Mouse (Mus musculus) lung, postnatal 36 days (tissue): Measurements from ENCODE around the gene Plekhg4.
A peak's percentile ranks its signal among the peaks of the same experiment; 100 is the strongest.

ENCODE experiments used
- DNase-seq: peaks from one replicate; pipeline ENCODE4 v3.0.0; 2022; ENCODE audit warnings: mixed read lengths

The Plekhg4 gene

GRCm38 (mm10) chr8:105373032-105373431 lies at the start of gene Plekhg4:
Gene Plekhg4, plus strand, starts transcription at chr8:105373274.
- no peak for DNase-seq

DNA sequence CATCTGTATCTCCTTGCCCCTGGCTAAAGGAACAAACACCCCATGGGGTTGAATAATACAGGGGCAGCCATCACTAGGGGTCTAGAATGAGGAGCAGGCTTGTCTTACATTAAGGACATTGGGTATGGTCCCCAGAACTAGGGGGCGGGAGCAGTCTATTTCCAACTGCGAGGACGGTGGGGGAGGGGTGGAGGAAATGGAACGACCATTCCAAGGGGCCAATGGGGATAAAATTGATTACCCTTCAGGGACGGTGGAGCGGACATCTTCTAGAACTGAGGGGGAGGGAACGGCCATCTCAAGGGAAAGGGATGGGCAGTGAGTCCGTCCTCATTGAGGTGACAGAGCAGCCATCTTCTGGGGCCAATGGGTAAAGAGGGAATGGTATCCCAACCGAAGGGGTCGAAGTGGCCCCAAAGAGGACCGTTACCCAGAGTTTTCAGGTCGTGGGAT lies 47.4 kb upstream of the Plekhg4 start:
- no peak for DNase-seq

GRCm38 (mm10) chr8:105326141-105326672 lies 46.9 kb upstream of the Plekhg4 start, which contains the start of the genes Lrrc29 and Tmem208:
Gene Lrrc29, minus strand, starts transcription at chr8:105326278.
Gene Tmem208, plus strand, starts transcription at chr8:105326354.
- peak; percentile 98 for DNase-seq

GRCm38 (mm10) chr8:105326968-105327367 lies 46.1 kb upstream of the Plekhg4 start:
- DNase-seq = no peak

GRCm38 (mm10) chr8:105330325-105330724 lies 42.7 kb upstream of the Plekhg4 start:
- DNase-seq = no peak

- DNase-seq = no peak
These were observed 41.6 kb upstream of the Plekhg4 start for GRCm38 (mm10) chr8:105331469-105331868.

DNA sequence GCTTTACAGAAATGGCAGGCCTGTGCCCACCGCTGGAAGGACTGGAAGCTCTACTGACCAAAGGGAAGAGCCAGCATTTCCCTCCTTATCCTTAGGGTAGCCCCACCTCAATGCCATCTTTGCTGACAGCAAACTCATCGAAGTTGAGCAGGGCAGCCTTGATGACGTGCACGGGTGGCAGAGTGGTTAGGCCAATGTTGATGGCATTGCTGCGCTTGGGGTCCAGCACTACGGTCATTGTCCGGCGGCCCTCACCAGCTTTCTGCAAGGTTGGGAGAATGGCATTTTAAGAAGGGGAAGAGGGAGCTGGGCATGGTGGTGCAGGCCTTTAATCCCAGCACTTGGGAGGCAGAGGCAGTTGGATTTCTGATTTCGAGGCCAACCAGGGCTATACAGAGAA lies 41.1 kb upstream of the Plekhg4 start:
- no peak for DNase-seq

DNA sequence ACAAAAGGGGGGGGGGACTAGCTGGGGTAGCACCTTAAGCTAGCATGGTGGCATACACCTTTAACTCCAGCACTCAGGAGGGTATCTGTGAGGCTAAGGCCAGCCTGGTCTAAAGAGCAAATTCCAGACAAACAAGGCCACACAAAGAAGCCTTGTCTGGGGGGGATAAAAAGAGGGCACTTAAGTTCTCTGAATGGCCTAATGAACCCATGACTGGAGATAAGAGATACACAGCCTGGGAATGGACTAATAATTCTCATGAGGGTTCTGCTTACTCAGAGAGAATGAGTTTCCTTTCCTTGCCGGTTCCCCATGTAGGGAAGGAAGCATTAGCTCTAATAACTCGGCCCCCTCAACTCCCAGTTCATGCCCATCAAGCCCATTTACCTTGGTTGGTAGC lies 40.6 kb upstream of the Plekhg4 start:
- DNase-seq = no peak

DNA sequence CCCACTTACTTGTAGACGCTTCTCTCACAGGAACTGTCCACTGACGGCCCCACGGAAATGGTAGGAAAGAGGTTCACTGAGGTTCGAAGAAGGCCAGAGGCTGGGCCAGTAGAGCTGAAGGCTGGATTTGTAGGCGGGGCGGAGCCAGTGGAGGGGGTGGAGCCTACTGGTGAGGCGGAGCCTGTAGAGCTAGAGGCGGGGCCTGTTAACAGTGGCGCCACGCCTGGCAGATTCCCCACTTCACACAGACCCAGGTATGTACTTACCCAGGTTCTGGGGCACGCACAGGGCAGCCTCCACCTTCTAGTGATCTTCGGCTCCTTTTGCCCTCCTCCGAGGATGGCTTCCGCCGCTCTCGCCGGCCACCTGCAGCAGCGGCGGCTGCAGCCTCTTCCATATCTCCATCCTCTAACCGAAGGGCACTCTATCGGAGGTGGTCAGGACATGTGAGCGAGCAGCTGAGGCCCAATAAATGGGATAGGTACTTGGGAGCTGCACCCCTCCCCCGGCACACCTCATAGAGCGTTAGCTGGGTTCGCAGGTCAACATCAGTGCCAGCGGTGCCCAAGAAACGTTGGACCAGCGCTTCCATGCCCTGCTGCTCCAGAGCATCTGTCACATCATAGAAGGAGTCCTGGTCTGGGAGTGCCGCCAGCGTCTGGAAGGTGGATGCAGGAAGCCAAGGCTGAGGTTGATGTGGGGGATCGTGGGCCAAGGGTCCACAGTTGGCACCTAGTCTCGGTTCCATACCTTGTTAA lies 36.5 kb upstream of the Plekhg4 start:
- DNase-seq = no peak

DNA sequence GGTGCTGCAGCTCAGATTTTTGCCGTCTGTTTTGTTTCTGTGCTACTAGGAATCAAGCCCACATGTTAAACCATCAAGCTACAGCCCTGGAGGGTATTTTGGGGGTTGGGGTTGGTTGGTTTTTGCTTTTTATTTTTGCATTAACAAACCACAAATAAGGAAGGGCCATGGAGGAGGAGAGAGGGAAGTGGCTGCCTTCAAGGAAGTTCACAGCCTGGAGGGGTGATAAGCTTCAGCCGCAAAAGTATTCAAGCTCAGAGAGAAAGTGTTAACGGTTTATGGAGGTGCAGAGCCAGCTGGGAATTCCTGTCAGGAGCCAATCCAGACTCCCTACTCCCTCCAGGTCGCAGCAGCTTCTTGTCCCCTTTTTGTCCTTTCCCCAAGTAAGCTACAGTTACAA lies 34.1 kb upstream of the Plekhg4 start:
- no peak for DNase-seq

- peak; percentile 93 for DNase-seq
These were observed 33.0 kb upstream of the Plekhg4 start for GRCm38 (mm10) chr8:105339886-105340635.

GRCm38 (mm10) chr8:105341399-105341798 lies 31.7 kb upstream of the Plekhg4 start:
- peak; percentile 85 for DNase-seq

- DNase-seq = no peak
These were observed 30.3 kb upstream of the Plekhg4 start for GRCm38 (mm10) chr8:105342768-105343167.

- DNase-seq = peak; percentile 61
These were observed 29.1 kb upstream of the Plekhg4 start for GRCm38 (mm10) chr8:105343791-105344574.

DNA sequence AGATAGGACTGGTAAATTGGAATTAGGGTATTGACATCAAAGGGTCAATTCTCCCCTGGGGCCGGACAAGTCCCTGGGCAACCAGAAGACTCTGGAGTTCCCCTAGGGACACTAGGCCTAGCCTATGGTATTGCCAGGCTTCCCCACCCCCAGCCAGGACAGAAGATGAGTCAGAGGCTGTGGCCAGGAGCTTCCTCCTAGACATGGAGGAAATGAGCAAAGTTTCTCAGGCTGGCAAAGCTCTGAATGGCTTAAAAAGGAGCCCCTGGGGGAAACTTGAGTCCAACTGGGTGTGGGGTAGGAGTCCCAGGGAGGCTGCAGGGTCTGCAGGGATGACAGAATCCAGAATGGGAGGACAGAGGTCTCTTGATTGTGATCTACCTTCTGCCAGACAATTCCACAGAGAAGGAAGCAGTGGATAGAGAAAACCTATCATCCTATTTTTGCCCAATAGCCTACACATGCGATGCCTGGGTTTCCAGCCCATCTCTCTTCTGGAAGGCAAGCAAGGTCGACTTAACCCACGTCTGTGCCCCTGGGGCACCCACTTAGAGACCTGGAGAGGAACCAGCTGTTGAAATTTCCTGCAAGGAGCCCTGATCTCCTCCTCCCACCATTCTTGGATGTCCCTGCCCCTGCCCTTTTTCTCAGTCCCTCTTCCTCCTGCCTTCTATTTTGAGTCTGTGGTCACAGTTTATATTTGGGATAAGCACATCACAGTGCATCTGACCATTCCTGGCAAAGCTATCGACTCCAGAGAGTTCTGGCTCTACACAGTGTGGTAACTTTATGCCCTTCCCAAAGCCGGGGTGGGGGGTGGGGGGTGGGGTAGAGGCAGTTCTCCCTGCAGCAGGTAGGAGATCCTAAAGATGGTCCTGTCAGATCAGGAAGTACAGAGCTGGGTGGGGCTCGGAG lies 27.8 kb upstream of the Plekhg4 start:
- DNase-seq = peak; percentile 77

GRCm38 (mm10) chr8:105346611-105347427 lies 26.3 kb upstream of the Plekhg4 start:
- DNase-seq = peak; percentile 89

DNA sequence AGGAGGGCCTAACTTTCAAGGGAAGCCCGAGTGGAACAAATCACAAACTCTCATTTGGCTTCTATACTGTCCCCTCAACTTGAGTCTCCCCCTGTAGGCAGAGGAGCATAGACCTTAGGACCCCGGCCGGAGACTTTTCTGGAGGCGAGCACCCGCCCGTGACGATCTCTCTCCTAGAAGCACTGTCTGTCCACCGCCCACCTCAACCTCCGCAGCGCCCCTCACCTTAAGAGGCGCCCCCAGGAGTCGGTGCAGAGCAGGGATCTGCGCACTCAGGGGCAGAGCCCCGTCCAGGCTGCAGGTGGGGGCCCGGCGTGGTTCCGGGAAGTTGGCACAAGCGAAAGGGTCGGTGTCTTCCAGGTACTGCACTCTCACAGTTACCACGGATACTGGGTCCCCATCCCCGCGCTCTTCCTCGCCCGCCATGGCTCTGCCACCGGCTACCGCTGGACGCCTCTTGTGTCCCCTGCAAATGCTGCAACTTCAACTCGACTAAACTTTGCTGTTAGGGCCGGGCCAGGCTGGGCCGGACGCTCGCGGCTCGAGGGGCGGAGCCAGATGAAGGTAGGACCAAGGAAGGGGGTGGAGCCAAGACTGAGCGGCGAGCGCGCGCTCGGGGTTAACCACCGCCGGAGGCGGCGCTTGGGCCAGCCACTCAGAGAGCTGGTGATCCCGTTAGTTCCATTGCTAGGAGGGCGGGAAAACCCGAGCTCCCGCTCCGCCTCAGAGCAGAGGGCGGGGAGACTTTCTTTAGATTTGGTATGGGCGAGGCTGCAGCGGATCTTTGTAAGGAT lies 25.4 kb upstream of the Plekhg4 start, which contains the start of gene Fhod1:
Gene Fhod1, minus strand, starts transcription at position 526 of the 794 bp plus-strand sequence.
- DNase-seq = peak; percentile 99

GRCm38 (mm10) chr8:105348450-105349095 lies 24.5 kb upstream of the Plekhg4 start, which contains the start of gene Slc9a5:
Gene Slc9a5, plus strand, starts transcription at chr8:105348843.
- peak; percentile 53 for DNase-seq

GRCm38 (mm10) chr8:105349096-105349771 lies 23.8 kb upstream of the Plekhg4 start:
- no peak for DNase-seq
